Mouse (Mus musculus) forebrain, embryonic 14.5 days (tissue): ENCODE measurements around the gene Zfp276. TPM values are rescaled to one million over a fixed set of nuclear protein-coding genes. Genes with fewer than 3 reads are reported as not detected.
"Not testable (repeated sequence)": the region's sequence is repeated elsewhere in the genome, so short reads cannot be mapped to it uniquely, and the experiment has no call there.

ENCODE experiments used
- ATAC-seq: fragments of 200-750 bp; cut with Nextera tagmentation; 2 replicates; pipeline ENCODE4 v1.8.0; 2017; ENCODE audit warnings: mild to moderate bottlenecking, moderate library complexity
- DNase-seq: peaks from one replicate; pipeline ENCODE4 v3.0.0-alpha.2; 2015; ENCODE audit warnings: low spot score
- H3K27ac ChIP-seq: fragments of 300-500 bp; sonication (generic); 2 replicates; pipeline ENCODE4 v1.5.1; 2014; ENCODE audit warnings: low read depth, mild to moderate bottlenecking, control low read depth, low read length, moderate library complexity
- H3K27me3 ChIP-seq: fragments of 300-500 bp; sonication (generic); replicated peaks from 2 replicates; pipeline ENCODE4 v1.6.1; 2014; ENCODE audit warnings: low read length, control low read depth, mixed read lengths; ENCODE audit not compliant: control insufficient read depth, insufficient read depth
- H3K36me3 ChIP-seq: fragments of 300-500 bp; sonication (generic); 2 replicates; pipeline ENCODE4 v1.6.1; 2014; ENCODE audit warnings: low read length, control low read depth; ENCODE audit not compliant: control insufficient read depth, insufficient read depth
- H3K4me1 ChIP-seq: fragments of 300-500 bp; sonication (generic); 2 replicates; pipeline ENCODE4 v1.6.1; 2014; ENCODE audit warnings: antibody characterized with exemption, low read length, control low read depth; ENCODE audit not compliant: control insufficient read depth, insufficient read depth
- H3K4me2 ChIP-seq: fragments of 300-500 bp; sonication (generic); 2 replicates; pipeline ENCODE4 v1.6.1; 2014; ENCODE audit warnings: mild to moderate bottlenecking, control low read depth, low read length
- H3K4me3 ChIP-seq: fragments of 300-500 bp; sonication (generic); 2 replicates; pipeline ENCODE4 v1.5.1; 2014; ENCODE audit warnings: low read depth, low read length, control low read depth
- H3K9ac ChIP-seq: fragments of 300-500 bp; sonication (generic); 2 replicates; pipeline ENCODE4 v1.6.1; 2014; ENCODE audit warnings: mild to moderate bottlenecking, low read length, control low read depth, moderate library complexity
- H3K9me3 ChIP-seq: fragments of 300-500 bp; sonication (generic); replicated peaks from 2 replicates; pipeline ENCODE4 v1.6.1; 2016; ENCODE audit warnings: low read length, control low read depth, mixed read lengths; ENCODE audit not compliant: control insufficient read depth
- WGBS: fragments of 180-500 bp; shearing (Covaris S2); extraction: QIAGEN DNeasy Blood & Tissue Kit; methylation state at CpG from one replicate; pipeline ENCODE4 v1.1.7; 2014; 5-methylcytosine and 5-hydroxymethylcytosine counted together
- polyA plus RNA-seq: library from polyadenylated mRNA; unstranded; fragments of >200 nt; fragmentation: Nextera tagmentation; extraction: Ambion mirVana; gene quantifications from 2 replicates; pipeline ENCODE4 v1.2.1, GENCODE M21; 2014

Gene Zfp276
- polyA plus RNA-seq, 1 experiment from 2014 or later: 14.7 TPM

DNA sequence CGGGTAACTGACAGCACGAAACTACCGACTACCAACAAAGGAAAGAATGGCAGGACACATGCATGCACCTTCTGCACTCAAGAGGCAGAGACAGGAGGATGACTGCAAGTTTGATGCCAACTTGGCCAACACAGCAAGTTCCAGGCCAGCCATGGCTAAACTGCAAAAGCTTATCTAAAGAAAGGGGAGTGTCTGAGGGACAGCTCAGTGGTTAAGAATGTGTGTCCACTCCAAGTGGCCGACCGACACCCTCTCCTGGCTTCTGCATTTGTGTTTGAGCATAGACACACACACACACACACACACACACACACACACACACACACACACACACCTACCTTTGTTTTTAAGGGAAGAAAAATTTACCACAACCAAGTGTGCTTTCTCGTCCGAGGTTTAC lies 24.4 kb downstream of the Zfp276 start:
- ATAC-seq: no peak
- no peak overlapping the region for H3K4me2 ChIP-seq
- peaks cover 3% of the 10 kb centered on the region; the same call in 1 of the 2 replicates for H3K36me3 ChIP-seq
- WGBS: 79% methylated on average over 7 of the region's 7 CpGs
- H3K4me3 ChIP-seq: no peak overlapping the region
- no peak overlapping the region for H3K9ac ChIP-seq
- H3K27me3 ChIP-seq: no peaks in the 10 kb centered on the region
- DNase-seq: no peak
- H3K9me3 ChIP-seq: no peaks in the 10 kb centered on the region
- H3K4me1 ChIP-seq: no peaks in the 10 kb centered on the region
- H3K27ac ChIP-seq: no peak overlapping the region

DNA sequence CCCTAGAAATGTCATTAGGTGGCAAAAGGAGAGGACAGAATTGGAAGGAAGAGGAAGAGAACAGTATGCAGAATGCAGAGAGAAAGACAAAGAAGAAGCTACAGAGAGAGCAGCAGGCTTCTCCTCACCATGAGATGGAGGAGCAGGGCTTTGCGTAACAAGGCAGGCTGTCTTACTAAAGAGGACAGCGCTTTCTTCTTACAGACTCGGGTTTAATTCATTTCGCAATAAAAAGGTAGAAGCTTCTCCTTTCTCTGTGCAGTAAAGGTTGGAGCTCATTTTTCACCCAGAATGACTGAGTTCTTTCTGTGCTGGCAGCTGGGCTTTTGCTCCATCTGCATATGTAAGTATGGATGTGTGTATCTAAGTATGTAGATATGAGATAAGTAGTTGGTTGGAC lies 25.8 kb downstream of the Zfp276 start:
- DNase-seq (no peak), ATAC-seq (no peak)
- Histone ChIP-seq H3K27ac (no peak overlapping the region), H3K36me3 (peaks cover 3% of the 10 kb centered on the region; the same call in 1 of the 2 replicates), H3K9me3 (no peaks in the 10 kb centered on the region), H3K27me3 (no peaks in the 10 kb centered on the region), H3K4me1 (no peaks in the 10 kb centered on the region), H3K4me2 (no peak overlapping the region), H3K9ac (no peak overlapping the region), H3K4me3 (no peak overlapping the region)
- 94% methylated on average over 4 of the region's 4 CpGs for WGBS

DNA sequence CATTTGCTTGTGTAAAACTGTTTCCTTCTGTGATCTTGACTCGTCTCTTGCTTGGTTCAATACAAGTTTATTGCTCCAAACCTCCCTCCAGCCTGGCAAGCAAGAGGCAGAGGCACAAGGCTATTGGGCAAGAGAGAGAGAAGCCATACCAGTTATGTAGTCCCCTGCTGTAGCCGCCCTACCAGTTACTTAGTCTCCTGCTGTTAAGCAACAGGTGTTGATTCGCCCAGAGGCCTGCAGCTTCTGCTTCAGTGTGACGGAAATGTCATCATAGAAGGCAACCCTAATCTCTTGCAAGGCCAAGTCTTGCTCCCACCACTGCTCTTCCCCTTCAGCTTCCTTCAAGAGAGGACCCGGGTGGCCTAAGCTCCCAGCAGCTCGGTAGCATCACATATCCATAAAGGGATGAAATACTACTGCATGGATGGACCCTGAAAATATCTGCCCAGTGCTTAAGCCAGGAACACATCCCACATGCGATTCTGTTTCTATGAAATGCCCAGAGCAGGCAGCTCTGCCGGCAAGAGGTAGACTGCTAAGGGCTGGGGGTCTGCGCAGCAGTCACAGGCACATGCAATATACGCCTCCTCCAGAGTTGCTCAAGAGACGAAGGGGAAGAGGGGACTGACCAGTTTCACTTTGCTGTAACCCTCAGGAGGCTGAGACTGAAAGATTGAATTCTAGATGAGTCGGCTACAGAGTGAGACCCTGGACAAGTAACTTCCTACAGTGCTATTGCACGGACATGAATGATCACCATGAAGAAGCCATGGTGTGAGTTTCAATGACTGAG lies 26.5 kb downstream of the Zfp276 start:
- Histone ChIP-seq H3K36me3 (peaks cover 3% of the 10 kb centered on the region; the same call in 1 of the 2 replicates), H3K4me2 (no peak overlapping the region), H3K9ac (no peak overlapping the region), H3K4me3 (no peak overlapping the region), H3K27ac (no peak overlapping the region), H3K4me1 (no peaks in the 10 kb centered on the region), H3K27me3 (no peaks in the 10 kb centered on the region), H3K9me3 (no peaks in the 10 kb centered on the region)
- no peak for ATAC-seq
- WGBS: 92% methylated on average over 13 of the region's 13 CpGs
- no peak for DNase-seq

DNA sequence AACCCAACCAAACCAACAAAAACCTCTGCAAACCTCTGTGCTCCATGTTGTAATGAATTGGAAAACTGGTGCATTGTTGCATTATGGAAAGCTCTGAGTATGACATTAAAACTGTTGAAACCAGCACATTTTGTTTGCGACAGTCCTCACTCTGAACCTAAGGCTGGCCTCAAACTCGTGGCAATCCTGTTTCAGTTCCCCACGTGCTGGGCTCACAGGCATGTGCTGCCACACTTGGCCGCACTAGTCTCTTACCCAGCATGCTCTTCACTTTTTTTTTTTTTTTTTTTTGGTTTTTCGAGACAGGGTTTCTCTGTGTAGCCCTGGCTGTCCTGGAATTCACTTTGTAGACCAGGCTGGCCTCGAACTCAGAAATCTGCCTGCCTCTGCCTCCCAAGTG lies 29.0 kb downstream of the Zfp276 start:
- not testable (repeated sequence) for H3K4me2 ChIP-seq, H3K4me3 ChIP-seq, DNase-seq, H3K27ac ChIP-seq, H3K9ac ChIP-seq, H3K27me3 ChIP-seq, H3K4me1 ChIP-seq, H3K36me3 ChIP-seq, ATAC-seq, H3K9me3 ChIP-seq
- WGBS: 91% methylated on average over 5 of the region's 6 CpGs

DNA sequence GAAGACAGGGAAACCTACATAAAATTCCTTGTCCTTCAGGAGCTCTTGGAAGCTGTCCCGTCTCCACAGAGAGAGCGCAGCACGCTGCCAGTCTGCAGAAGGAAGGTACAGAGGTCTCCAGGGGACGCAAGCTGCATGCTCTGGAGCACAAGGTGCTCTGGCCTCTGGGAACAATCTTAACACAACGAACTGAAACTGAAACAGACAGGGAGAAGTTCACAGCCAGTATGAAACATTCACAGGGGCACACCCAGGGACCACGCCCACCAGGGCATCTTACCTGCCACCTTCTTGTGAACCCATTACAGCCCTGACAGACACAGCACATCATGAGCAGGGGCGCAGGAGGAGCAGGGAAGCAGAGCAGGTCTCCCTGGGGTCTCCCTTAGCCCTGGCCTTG lies 30.0 kb downstream of the Zfp276 start:
- Histone ChIP-seq H3K4me2 (no peak overlapping the region), H3K4me1 (no peaks in the 10 kb centered on the region), H3K27ac (no peak overlapping the region), H3K9me3 (no peaks in the 10 kb centered on the region), H3K36me3 (peaks cover 15% of the 10 kb centered on the region), H3K9ac (no peak overlapping the region), H3K4me3 (no peak overlapping the region), H3K27me3 (no peaks in the 10 kb centered on the region)
- WGBS: 92% methylated on average over 7 of the region's 7 CpGs
- ATAC-seq (no peak), DNase-seq (no peak)

DNA sequence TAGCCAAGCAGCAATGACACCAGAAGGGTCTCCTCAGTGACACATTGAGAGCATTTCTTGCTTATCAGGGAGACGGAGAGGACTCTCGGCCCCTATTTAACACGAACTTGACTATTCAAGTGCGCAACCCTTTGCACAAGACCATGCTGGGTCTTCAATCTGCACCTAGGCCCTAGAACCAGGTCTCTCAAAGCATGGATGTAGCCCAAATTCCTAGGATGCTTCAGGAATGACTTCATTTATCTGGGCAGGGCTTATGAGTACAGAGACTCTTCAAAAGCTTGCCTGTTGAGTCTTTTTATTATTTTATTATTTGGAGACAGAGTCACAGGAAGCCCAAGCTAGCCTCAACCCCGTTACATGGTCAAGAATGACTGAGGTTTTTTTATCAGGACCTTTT lies 30.5 kb downstream of the Zfp276 start:
- WGBS: 90% methylated on average over 5 of the region's 5 CpGs
- DNase-seq (no peak), ATAC-seq (no peak)
- Histone ChIP-seq H3K4me3 (no peak overlapping the region), H3K27ac (no peak overlapping the region), H3K4me2 (no peak overlapping the region), H3K9me3 (no peaks in the 10 kb centered on the region), H3K9ac (no peak overlapping the region), H3K27me3 (no peaks in the 10 kb centered on the region), H3K4me1 (no peaks in the 10 kb centered on the region), H3K36me3 (peaks cover 17% of the 10 kb centered on the region)

- no peak for ATAC-seq
- Histone ChIP-seq H3K27ac (no peak overlapping the region), H3K27me3 (no peaks in the 10 kb centered on the region), H3K36me3 (peaks cover 13% of the 10 kb centered on the region), H3K4me1 (no peaks in the 10 kb centered on the region), H3K4me3 (no peak overlapping the region), H3K4me2 (no peak overlapping the region), H3K9ac (no peak overlapping the region), H3K9me3 (no peaks in the 10 kb centered on the region)
- 96% methylated on average over 17 of the region's 17 CpGs for WGBS
- no peak for DNase-seq
Observed at GRCm38 (mm10) chr8:123287362-123287761, 33.4 kb downstream of the Zfp276 start.

GRCm38 (mm10) chr8:123290166-123290565 lies 36.2 kb downstream of the Zfp276 start:
- Histone ChIP-seq H3K27me3 (no peaks in the 10 kb centered on the region), H3K9me3 (no peaks in the 10 kb centered on the region), H3K4me1 (no peaks in the 10 kb centered on the region), H3K4me3 (no peak overlapping the region), H3K9ac (no peak overlapping the region), H3K4me2 (no peak overlapping the region), H3K27ac (no peak overlapping the region), H3K36me3 (peaks cover 16% of the 10 kb centered on the region)
- ATAC-seq: no peak
- DNase-seq: peak; percentile 2
- WGBS: 83% methylated on average over 4 of the region's 4 CpGs

DNA sequence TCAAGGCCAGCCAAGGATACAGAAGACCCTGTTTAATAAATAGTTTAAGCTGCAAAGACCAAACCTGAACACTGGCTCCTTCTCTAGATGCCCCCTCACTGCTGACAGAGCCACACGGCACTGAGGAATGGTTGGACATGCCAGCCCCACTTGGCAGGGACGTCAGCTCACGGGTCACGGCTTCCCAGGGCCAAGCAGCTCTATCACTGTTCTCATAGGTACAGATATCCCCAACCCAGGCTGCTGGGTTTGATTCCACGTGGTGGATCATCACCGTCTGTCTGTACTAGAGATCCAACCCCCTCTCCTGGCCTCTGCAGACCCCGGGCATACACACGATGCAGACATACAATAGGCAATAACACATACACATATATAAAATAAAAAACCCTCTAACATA lies 36.7 kb downstream of the Zfp276 start:
- Histone ChIP-seq H3K27ac (no peak overlapping the region), H3K36me3 (peaks cover 16% of the 10 kb centered on the region), H3K4me3 (no peak overlapping the region), H3K4me2 (no peak overlapping the region), H3K27me3 (no peaks in the 10 kb centered on the region), H3K9me3 (no peaks in the 10 kb centered on the region), H3K4me1 (no peaks in the 10 kb centered on the region), H3K9ac (no peak overlapping the region)
- WGBS: 92% methylated on average over 8 of the region's 8 CpGs
- ATAC-seq (no peak), DNase-seq (no peak)
